Mouse (Mus musculus): ENCODE measurements around the gene Phf19.

GRCm38 (mm10) chr2:34948622-34949021, 34.8 kb upstream of the Phf19 start:
- TF ChIP-seq GATA1 (IDR thresholded peaks at IDR 0.05; ENCODE audit: low read length) (no peak), TAL1 (IDR thresholded peaks at IDR 0.05; ENCODE audit: low read length) (no peak)
